Mouse (Mus musculus) adrenal gland, postnatal 10 days (tissue): ENCODE measurements around the gene Pelo. TPM values are rescaled to one million over a fixed set of nuclear protein-coding genes. Genes with fewer than 3 reads are reported as not detected.

Source experiments
- total RNA-seq, 2 experiments: library from RNA; stranded (reverse); gene quantifications; 2 replicates each; pipeline ENCODE4 v1.2.3; 2021

Pelo gene
- total RNA-seq, 2 experiments from 2014 or later = 21.8 to 25.0 TPM

Other genes starting within 250 kb of the Pelo start
- gene Itga2, start 158.1 kb downstream of the Pelo start, total RNA-seq = 1 to 10 TPM; 4.4 to 4.7 TPM
- gene Gm49395, start 11.7 kb upstream of the Pelo start, total RNA-seq = 10 to 100 TPM; 10.8 to 13.2 TPM
- 10 to 100 TPM; 42.4 to 59.2 TPM for gene Itga1, start 11.8 kb upstream of the Pelo start, total RNA-seq